Mouse (Mus musculus): ENCODE measurements around the gene Mif.

- TF ChIP-seq CTCF (IDR thresholded peaks at IDR 0.05; ENCODE audit: control insufficient read depth, insufficient read depth, low read length) = no peak
- no peak for TF ChIP-seq POLR2A (IDR thresholded peaks at IDR 0.05; ENCODE audit: borderline replicate concordance, control insufficient read depth, low read depth, low read length)
Measured at GRCm38 (mm10) chr10:75872025-75872914, 12.2 kb upstream of the Mif start.
